Mouse (Mus musculus) G1E (cell line): ENCODE results near the gene Lmna.

ENCODE experiments used
- CTCF ChIP-seq: IDR thresholded peaks from 2 replicates; pipeline ENCODE4 v1.5.1; 2012; ENCODE audit warnings: low read depth, low read length, inconsistent platforms, mixed read lengths
- GATA1 ChIP-seq: IDR thresholded peaks from 2 replicates; pipeline ENCODE4 v1.6.1; 2012; ENCODE audit warnings: borderline replicate concordance, low read length, inconsistent platforms, mixed read lengths
- GATA2 ChIP-seq: IDR thresholded peaks from 2 replicates; pipeline ENCODE4 v1.6.1; 2012; ENCODE audit warnings: low read depth, low read length, inconsistent platforms, borderline replicate concordance
- POLR2AphosphoS5 ChIP-seq: IDR thresholded peaks from 2 replicates; pipeline ENCODE4 v1.6.1; 2012; ENCODE audit warnings: low read depth, low read length, inconsistent platforms; ENCODE audit not compliant: insufficient replicate concordance
- TAL1 ChIP-seq: conservative IDR thresholded peaks from 2 replicates; pipeline ENCODE4 v1.6.1; 2012; ENCODE audit warnings: low read depth, low read length, inconsistent platforms, mixed read lengths

DNA sequence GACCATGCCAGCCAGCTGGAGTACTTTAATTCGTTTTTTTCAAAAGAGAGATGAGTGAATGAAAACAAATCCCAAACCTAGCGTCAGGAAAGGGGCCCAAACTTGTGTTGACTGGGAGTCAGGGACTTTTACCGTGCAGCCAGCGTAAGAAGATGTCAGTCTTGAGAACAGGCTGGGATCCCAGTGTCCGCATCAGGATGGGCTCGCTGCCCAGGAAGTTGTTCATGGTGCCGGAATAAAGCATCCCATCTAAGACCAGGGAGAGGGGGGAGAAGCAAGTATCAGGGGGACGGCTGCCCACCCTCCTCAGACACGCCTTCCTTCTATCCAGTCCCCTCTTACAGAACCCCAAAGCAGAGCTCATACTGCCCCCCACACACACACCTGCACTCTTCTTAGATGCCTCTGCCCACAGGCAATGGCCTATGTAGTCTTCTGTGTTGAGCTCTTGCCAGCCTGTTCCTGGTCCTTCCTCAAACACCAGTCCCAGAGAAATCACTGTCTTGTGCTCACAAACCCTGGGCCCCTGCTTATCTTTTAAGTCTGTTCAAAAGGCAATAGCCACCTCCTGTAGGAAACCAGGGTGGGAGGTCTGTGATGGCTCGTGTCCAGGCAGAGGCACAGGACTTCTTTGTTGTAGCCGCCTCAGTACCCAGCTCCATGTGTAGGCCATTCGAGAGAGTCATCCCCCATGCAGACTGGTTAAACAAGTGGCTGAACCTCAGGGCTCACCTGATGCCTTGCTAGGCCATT lies 59.2 kb downstream of the Lmna start:
- no peak for TF ChIP-seq CTCF
- TF ChIP-seq GATA1: no peak
- no peak for TF ChIP-seq TAL1
- TF ChIP-seq POLR2AphosphoS5: no peak
- no peak for TF ChIP-seq GATA2
